Mouse (Mus musculus) liver, postnatal 0 days (tissue): ENCODE data around the gene Cd320. TPM values are rescaled to one million over a fixed set of nuclear protein-coding genes. Genes with fewer than 3 reads are reported as not detected.
"Not testable (repeated sequence)": the region's sequence is repeated elsewhere in the genome, so short reads cannot be mapped to it uniquely, and the experiment has no call there.

Experiments
- ATAC-seq: fragments of 200-750 bp; cut with Nextera tagmentation; 2 replicates; pipeline ENCODE4 v1.8.0; 2017; ENCODE audit warnings: mild to moderate bottlenecking, moderate library complexity
- DNase-seq: peaks from one replicate; pipeline ENCODE4 v3.0.0-alpha.2; 2016
- H3K27ac ChIP-seq: fragments of 300-500 bp; sonication (generic); 2 replicates; pipeline ENCODE4 v1.5.1; 2014; ENCODE audit warnings: antibody characterized with exemption, moderate library complexity, mild to moderate bottlenecking, low read depth
- H3K27me3 ChIP-seq: fragments of 300-500 bp; sonication (generic); 2 replicates; pipeline ENCODE4 v1.6.1; 2014; ENCODE audit warnings: low read length, control low read depth, mixed read lengths; ENCODE audit not compliant: insufficient read depth
- H3K36me3 ChIP-seq: fragments of 300-500 bp; sonication (generic); replicated peaks from 2 replicates; pipeline ENCODE4 v1.6.1; 2014; ENCODE audit warnings: mild to moderate bottlenecking, control low read depth, low read length, moderate library complexity, mixed read lengths; ENCODE audit not compliant: insufficient read depth
- H3K4me1 ChIP-seq: fragments of 300-500 bp; sonication (generic); 2 replicates; pipeline ENCODE4 v1.6.1; 2014; ENCODE audit warnings: antibody characterized with exemption, mild to moderate bottlenecking, control low read depth; ENCODE audit not compliant: insufficient read depth
- H3K4me2 ChIP-seq: fragments of 300-500 bp; sonication (generic); 2 replicates; pipeline ENCODE4 v1.6.1; 2014; ENCODE audit warnings: low read depth, mild to moderate bottlenecking, low read length, moderate library complexity, mixed read lengths
- H3K4me3 ChIP-seq: fragments of 300-500 bp; sonication (generic); 2 replicates; pipeline ENCODE4 v1.5.1; 2014; ENCODE audit warnings: low read depth, low read length
- H3K9ac ChIP-seq: fragments of 300-500 bp; sonication (generic); replicated peaks from 2 replicates; pipeline ENCODE4 v1.6.1; 2014; ENCODE audit warnings: mild to moderate bottlenecking, moderate library complexity
- H3K9me3 ChIP-seq: fragments of 300-500 bp; sonication (generic); 2 replicates; pipeline ENCODE4 v1.6.1; 2016; ENCODE audit warnings: mild to moderate bottlenecking, control low read depth, low read length, mixed read lengths
- CTCF ChIP-seq: sonication (generic); IDR thresholded peaks from 2 replicates; pipeline ENCODE4 v1.5.1; 2016; ENCODE audit warnings: antibody characterized with exemption, low read depth
- EP300 ChIP-seq: IDR thresholded peaks from 2 replicates; pipeline ENCODE4 v1.6.1; 2016; ENCODE audit warnings: antibody characterized with exemption, low read depth, mild to moderate bottlenecking
- WGBS: fragments of 180-500 bp; shearing (Covaris S2); extraction: QIAGEN DNeasy Blood & Tissue Kit; methylation state at CpG from one replicate; pipeline ENCODE4 v1.1.7; 2014; ENCODE audit not compliant: insufficient replicate concordance; 5-methylcytosine and 5-hydroxymethylcytosine counted together
- polyA plus RNA-seq: library from polyadenylated mRNA; unstranded; fragments of >200 nt; fragmentation: Nextera tagmentation; extraction: Ambion mirVana; gene quantifications from 2 replicates; pipeline ENCODE4 v1.2.1, GENCODE M21; 2015

Gene Cd320
- polyA plus RNA-seq, 1 experiment from 2014 or later: 16.6 TPM

- H3K9me3 ChIP-seq: no peaks in the 10 kb centered on the region
These were observed 18.6 kb upstream of the Cd320 start, which contains the start of the genes Rps28 and Ndufa7 for GRCm38 (mm10) chr17:33824084-33824996. TSS of gene Rps28 (minus strand) at chr17:33824562. TSS of gene Ndufa7 (plus strand) at chr17:33824572.

GRCm38 (mm10) chr17:33824997-33825330 is 17.9 kb upstream of the Cd320 start:
- not testable (repeated sequence) for DNase-seq, ATAC-seq, H3K9me3 ChIP-seq, H3K27me3 ChIP-seq
- Histone ChIP-seq H3K4me3 (peak overlapping the region; percentile 83), H3K36me3 (peaks cover 28% of the 10 kb centered on the region), H3K4me2 (peak overlapping the region; percentile 87), H3K4me1 (peaks cover 27% of the 10 kb centered on the region), H3K9ac (peak overlapping the region; percentile 87), H3K27ac (peak overlapping the region; percentile 88)
- 8% methylated on average over 6 of the region's 6 CpGs for WGBS

More at GRCm38 (mm10) chr17:33824084-33824996, 18.6 kb upstream of the Cd320 start, which contains the start of the genes Rps28 and Ndufa7:
- whole genome bisulfite sequencing: under 1% methylated on average over 51 of the region's 51 CpGs
- H3K9ac ChIP-seq: peak within 1 kb of the TSS; percentile 87
- peak within 1 kb of the TSS; percentile 87 for H3K4me2 ChIP-seq
- H3K27ac ChIP-seq: peak within 1 kb of the TSS; percentile 88
- peaks cover 23% of the 10 kb centered on the region for H3K4me1 ChIP-seq
- peak; percentile 90 for ATAC-seq
- H3K27me3 ChIP-seq: no peaks in the 10 kb centered on the region
- peaks cover 24% of the 10 kb centered on the region for H3K36me3 ChIP-seq
- TF ChIP-seq CTCF (no peak), EP300 (peak; percentile 88)
- H3K4me3 ChIP-seq: peak within 1 kb of the TSS; percentile 83
- DNase-seq: peak; percentile 99

- Histone ChIP-seq H3K27me3 (no peaks in the 10 kb centered on the region), H3K4me2 (peak overlapping the region; percentile 87), H3K27ac (peak overlapping the region; percentile 7; the same call in 1 of the 2 replicates), H3K4me1 (peaks cover 27% of the 10 kb centered on the region), H3K9me3 (no peaks in the 10 kb centered on the region), H3K9ac (peak overlapping the region; percentile 87), H3K36me3 (peaks cover 28% of the 10 kb centered on the region), H3K4me3 (peak overlapping the region; percentile 83)
- WGBS: 76% methylated on average over 8 of the region's 8 CpGs
- no peak for TF ChIP-seq CTCF
- TF ChIP-seq EP300: no peak
- DNase-seq (no peak), ATAC-seq (no peak)
These were observed 17.4 kb upstream of the Cd320 start for GRCm38 (mm10) chr17:33825462-33825861.

- Histone ChIP-seq H3K4me1 (peaks cover 27% of the 10 kb centered on the region), H3K9ac (no peak overlapping the region), H3K27ac (no peak overlapping the region), H3K4me2 (no peak overlapping the region), H3K9me3 (no peaks in the 10 kb centered on the region), H3K4me3 (no peak overlapping the region), H3K36me3 (peaks cover 28% of the 10 kb centered on the region), H3K27me3 (no peaks in the 10 kb centered on the region)
- TF ChIP-seq CTCF: peak; percentile 94
- TF ChIP-seq EP300: no peak
- peak; percentile 79 for DNase-seq
- ATAC-seq: no peak
- WGBS: under 1% methylated on average over 3 of the region's 3 CpGs
These were observed 16.0 kb upstream of the Cd320 start for GRCm38 (mm10) chr17:33826850-33827249.

GRCm38 (mm10) chr17:33828892-33829291 is 14.0 kb upstream of the Cd320 start:
- Histone ChIP-seq H3K4me1 (peaks cover 20% of the 10 kb centered on the region), H3K9ac (no peak overlapping the region), H3K36me3 (peaks cover 34% of the 10 kb centered on the region), H3K27ac (peak overlapping the region; percentile 66), H3K9me3 (no peaks in the 10 kb centered on the region), H3K27me3 (no peaks in the 10 kb centered on the region), H3K4me2 (no peak overlapping the region), H3K4me3 (no peak overlapping the region)
- peak; percentile 64 for ATAC-seq
- WGBS: 58% methylated on average over 2 of the region's 2 CpGs
- peak; percentile 66 for DNase-seq
- TF ChIP-seq EP300 (0 out of 2 replicates have a peak, but pooled peaks have one; percentile 32), CTCF (no peak)

GRCm38 (mm10) chr17:33829561-33829960 is 13.3 kb upstream of the Cd320 start:
- Histone ChIP-seq H3K4me2 (no peak overlapping the region), H3K27ac (peak overlapping the region; percentile 66), H3K36me3 (peaks cover 38% of the 10 kb centered on the region), H3K9me3 (no peaks in the 10 kb centered on the region), H3K9ac (no peak overlapping the region), H3K4me3 (no peak overlapping the region), H3K4me1 (peaks cover 19% of the 10 kb centered on the region), H3K27me3 (no peaks in the 10 kb centered on the region)
- no peak for TF ChIP-seq CTCF
- no peak for TF ChIP-seq EP300
- ATAC-seq (no peak), DNase-seq (no peak)
- 90% methylated on average over 10 of the region's 10 CpGs for WGBS
